Mouse (Mus musculus) cerebellum, adult 9-11 months (tissue): ENCODE results near the gene Wipf2.
A peak's percentile ranks its signal among the peaks of the same experiment; 100 is the strongest.

Experiments
- DNase-seq: peaks from one replicate; pipeline ENCODE4 v3.0.0; 2022

The Wipf2 gene

DNA sequence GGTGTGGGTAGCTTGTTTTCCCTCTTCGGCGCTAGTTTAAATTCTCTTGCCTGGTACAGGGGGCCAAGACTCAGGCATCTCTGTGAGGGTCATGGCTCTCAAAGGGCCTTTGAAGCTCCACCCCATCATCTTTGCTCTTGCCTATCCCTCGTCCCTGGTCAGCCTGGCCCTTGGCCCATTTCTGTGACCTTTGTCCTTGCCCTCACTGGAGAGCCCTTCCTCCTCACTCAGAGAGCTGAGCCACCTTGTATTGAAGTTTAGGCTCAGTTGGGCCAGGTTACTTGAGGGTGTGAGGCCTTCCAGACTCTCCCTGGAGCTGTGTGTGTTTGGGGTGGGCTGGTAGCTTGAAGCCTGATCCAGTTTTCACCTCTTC lies 82.2 kb downstream of the Wipf2 start:
- DNase-seq = peak; percentile 48

DNA sequence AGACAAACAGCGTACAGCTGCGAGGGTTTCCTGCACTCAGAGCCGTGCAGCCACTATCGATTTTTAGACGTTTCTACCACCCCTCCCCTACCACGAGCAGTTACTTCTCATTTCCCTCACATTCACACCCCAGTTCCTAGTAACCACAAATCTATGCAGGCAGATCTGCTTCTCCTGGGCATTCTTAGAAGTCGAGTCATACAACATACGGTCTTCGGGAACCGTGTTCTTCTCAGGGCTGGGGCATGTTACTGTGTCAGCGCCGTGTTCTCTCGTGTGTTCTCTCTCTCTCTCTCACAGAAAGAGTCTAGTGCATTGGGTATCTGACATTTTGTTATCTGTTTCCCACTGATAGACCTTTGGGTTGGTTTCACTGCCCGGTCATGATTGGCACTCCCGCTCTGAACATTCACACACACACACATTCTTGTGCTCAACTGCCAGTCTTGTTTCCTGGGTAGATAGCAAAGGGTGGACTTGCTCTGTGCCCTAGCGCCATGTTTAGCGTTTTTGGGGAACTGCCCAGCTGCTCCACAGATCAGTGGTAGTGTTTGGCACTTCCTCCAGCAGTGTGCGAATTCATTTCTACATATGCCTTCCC lies 84.6 kb downstream of the Wipf2 start:
- no peak for DNase-seq

DNA sequence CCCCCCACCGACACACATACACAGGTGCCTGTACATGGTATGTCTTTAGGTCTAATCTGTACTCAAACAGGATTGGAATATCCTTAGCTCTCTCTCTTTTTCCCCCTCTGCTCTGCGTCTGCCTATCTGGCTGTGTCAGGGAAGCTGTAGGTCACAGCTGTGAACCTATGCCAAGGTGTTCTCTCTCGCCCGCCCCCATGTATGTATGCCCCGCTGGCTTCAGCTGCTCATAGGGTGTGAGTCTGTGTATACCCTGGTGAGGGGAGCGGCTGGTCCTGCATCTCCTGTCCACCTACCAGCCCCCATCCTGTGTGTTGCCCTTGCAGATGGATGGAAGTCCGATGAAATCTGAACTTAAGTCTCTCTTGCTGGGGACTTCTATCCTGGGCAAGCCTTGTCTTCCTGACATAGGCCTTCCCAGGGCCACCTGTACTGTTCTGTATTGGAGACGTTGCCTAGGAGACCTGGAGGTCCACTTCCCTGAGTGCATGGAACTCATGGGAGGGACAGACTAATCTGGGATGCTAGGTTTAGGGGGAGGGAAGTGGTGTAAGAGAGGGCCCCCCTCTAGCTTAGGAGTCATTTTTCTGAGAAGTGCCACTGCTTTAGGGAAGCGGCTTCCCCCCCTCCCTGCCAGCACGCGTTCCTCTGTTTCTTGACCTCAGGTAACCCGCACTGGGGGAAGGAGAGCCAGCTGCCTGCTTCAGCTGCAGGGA lies 86.0 kb downstream of the Wipf2 start:
- no peak for DNase-seq

DNA sequence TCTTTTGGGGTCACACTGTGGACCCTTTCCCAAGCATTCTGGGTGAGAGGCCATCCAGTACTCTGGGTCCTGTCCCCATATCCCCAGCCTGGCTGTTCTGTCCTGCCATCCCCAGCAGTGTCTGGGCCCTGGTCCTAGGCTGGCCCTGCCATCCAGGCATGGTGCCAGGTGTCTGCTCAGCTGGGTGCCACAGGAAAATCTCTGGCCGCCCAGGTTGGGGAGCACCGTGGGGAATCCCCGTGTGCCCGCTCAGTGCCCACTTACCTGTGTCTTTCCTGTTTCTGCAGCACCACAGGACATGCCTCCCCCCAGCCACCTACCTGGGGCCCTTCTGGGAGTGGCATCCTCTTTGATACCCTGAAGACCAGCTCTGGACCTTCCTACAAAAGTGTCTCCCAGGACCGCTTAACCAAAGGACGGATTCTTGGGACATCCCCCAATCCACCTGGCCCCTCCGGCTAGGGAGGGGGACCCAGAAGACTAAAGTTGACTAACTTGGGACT lies 86.6 kb downstream of the Wipf2 start:
- DNase-seq = no peak

DNA sequence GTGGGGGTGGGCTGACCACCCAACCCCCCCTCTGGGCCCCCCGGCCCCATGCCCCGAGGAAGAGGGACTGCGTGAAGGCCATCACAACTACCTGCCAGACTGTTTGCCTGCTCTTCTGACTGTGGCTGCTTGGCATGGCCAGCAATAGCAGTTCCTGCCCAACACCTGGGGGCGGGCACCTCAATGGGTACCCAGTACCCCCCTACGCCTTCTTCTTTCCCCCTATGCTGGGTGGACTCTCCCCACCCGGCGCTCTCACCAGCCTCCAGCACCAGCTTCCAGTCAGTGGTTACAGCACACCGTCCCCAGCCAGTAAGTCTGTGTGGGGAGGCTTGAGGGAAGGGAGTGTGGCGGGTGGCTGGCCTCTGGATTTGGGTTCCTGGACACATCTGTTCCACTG lies 87.0 kb downstream of the Wipf2 start:
- no peak for DNase-seq

DNA sequence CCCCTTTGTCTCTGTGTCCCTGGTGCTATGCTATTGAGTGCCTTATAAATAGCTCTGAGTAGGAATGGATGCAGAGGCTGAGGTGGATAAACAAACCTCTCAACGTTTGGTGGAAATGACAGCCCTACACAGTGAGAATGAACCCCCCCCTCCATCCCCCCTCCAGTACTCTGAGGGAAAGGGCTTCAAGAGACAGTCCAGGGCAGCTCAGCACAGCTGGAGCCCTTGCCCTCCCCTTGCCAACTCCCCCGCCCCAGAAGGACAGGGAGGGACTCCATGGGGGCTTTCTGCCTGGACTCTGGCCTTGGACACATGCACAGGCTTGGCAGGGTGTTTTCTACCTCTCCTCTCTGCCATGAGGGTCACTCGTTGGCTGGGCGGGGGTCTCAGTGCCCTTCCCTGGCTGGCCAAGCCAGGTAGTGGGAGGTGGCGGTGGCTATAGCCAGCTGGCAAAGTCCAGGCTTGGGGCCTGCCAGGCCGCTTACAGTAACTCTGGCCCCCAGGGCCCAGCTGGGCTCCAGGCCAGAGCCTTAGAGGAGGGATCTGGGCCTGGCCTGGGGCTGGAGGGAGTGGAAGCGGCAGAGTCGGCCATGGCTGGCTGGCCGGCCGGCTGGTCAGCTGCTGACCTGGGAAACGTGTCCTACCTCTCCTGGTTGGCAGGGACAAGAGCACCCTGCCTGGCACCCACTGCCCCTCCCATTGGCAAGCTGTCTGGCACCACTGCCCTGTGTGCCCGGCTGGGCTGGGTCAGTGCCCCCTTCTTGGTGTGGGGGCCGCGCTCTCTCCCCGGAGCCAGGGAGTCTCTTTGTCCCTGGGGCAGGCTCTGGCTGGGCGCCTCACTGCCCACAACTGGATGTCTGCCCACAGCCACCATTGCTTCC lies 87.8 kb downstream of the Wipf2 start:
- DNase-seq = peak; percentile 89

DNA sequence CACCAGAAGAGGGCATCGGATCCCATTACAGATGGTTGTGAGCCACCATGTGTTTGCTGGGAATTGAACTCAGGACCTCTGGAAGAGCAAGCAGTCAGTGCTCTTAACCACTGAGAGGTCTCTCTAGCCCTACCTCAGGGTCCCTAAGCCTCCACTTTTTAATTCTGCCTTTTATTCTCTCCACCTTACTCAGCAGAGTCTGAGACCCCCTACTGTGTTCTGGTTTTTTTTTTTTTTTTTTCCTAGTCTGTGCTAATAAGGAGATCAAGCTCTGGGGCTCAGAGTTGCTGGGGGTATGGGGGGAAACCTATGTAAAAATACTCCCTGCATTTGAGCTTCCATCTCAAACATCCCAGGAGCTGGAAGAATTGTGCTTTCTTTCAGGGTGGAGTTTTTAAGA lies 88.7 kb downstream of the Wipf2 start:
- no peak for DNase-seq

DNA sequence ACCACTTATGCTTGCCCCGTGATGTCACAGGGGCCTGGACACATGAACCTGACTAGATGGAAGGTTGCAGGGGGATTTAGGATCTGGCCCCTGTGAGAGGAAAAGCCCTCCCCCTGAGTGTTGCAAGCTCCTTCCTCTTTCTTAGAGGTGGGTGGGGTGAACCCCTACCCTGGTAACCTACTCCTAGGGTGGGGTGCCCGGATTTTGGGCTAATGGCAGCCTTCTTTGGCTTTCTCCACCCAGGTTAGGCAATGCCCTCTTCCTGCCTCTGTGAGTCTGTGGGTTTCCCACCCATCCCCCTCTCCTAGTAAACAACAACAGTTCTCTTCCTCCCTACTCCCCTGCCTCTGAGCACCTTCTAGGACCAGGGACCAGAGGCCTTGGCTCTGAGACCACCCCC lies 89.3 kb downstream of the Wipf2 start:
- DNase-seq = no peak

DNA sequence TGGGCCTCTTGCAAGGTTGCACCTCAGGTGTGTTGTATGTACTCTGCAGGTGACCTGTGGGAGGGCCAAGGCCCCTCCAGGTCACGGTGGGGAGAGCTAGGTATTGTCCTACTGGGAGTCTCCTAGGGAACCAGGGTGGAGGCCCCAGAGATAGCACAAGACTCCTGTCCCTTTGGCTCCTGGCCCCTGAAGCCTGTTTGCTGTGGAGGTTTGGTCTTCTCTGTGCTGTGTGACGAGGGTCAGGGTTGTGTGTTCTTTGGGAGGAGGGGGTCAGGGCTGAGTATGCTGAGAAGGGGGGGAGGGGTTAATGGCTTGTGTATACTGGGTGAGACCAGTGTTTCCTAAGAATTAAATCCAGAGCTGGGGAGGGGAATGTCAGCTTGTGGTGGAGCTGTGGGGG lies 89.9 kb downstream of the Wipf2 start:
- no peak for DNase-seq

DNA sequence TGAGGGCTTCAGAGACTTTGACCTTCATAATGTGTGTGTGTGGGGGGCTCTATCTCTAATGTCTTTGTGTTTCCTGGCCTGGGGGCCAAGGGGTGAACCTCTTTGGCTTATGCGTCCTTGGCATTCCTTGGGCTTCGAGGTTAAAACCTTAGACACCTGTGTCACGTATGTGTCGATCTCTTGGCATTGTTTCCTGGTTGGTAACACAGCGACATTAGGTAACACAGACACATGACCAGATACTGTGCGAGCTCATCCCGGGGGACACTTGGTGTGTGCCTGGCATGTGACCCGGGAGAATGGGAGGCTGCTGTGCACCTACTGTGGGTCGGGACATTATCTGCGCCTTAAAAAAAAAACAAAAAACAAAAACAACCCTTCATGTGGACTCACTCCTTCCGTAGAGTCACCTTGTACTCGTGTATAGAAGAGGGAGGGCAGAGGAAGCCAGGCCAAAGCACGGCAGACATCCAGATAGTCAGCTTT lies 90.4 kb downstream of the Wipf2 start:
- DNase-seq = peak; percentile 57

DNA sequence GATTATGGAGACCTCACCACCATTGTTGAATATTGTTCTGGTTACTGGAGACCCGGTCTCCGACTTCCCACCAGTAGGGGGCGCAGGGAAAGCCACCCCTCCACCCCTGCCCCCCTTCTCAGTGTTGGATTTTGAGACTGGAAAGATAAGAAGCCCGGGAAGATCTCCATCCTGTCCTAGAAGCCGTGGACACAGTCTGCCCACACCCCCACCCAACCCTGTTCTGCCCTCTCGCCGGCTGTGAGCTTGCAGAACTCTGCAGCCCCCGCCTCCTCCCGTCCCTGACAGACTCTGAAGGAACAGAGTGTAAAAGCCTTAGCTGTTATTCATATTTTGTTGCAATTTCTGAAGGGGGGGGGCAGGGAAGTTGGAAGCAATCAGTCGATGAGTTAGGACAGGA lies 90.9 kb downstream of the Wipf2 start:
- DNase-seq = peak; percentile 60
